Mouse (Mus musculus): ENCODE data around the gene Fnip2. TPM values are rescaled to one million over a fixed set of nuclear protein-coding genes. Genes with fewer than 3 reads are reported as not detected.

Gene Fnip2
- total RNA-seq, 1 experiment from 2014 or later, result 11.0 TPM

DNA sequence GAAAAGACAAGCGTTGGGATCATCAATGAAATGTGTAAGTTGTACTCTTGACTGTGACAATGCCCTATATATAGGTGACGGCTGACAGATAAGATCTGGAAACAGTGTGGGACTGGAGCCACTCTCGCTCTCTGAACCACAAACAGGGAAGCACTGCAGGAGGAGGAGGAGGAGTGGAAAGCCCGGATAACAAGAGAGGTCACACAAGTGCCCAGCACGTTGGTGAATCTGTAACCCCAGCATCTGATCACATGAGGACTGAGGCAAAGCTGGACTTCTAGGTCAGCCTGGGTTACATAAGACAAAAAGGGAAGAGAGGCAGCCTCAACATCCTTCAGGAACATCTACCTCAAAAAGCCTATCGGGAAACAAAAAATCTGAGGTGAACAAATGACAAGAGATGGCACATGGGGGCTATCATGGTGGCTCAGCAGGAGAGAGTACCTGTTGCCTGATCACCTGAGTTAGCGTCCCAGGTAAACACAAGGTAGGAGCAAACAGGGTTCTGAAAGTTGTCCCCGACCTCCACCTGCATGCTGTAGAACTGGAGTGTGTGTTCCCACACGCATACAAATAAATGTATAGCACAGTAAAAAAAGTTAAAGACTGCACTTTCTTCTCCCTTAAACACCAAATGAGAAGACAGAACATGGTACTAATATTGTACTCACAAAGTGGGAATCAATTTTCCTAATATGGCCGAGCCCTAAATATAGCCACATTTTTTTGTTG lies 2.6 kb downstream of the Fnip2 start:
- no peak for DNase-seq

- DNase-seq, result no peak
Measured at GRCm38 (mm10) chr3:79563511-79563910, 4.1 kb downstream of the Fnip2 start.

GRCm38 (mm10) chr3:79561784-79562715 lies 5.5 kb downstream of the Fnip2 start:
- no peak for DNase-seq

GRCm38 (mm10) chr3:79560555-79560954 lies 7.0 kb downstream of the Fnip2 start:
- no peak for DNase-seq

GRCm38 (mm10) chr3:79559773-79560045 lies 7.9 kb downstream of the Fnip2 start:
- no peak for DNase-seq

GRCm38 (mm10) chr3:79559021-79559772 lies 8.4 kb downstream of the Fnip2 start:
- DNase-seq, result peak; percentile 55

DNA sequence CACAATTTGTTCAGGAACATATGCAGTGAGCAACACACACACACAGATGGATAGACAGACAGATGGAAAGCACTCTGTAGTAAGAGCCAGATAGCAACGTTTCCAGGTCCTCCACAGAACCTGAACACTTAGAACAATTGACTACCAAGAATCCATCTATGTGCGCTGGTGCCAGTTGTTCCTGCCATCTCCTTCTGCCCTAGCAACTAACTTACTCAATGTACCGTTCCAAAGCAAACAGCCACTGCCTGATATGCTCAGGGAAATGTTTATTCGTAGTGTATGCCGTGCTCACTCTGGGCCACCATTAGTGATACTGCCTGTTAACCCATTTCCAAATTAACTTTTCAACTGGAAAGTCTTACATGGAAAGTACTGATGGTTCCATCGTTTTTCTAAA lies 12.5 kb downstream of the Fnip2 start:
- DNase-seq, result no peak

DNA sequence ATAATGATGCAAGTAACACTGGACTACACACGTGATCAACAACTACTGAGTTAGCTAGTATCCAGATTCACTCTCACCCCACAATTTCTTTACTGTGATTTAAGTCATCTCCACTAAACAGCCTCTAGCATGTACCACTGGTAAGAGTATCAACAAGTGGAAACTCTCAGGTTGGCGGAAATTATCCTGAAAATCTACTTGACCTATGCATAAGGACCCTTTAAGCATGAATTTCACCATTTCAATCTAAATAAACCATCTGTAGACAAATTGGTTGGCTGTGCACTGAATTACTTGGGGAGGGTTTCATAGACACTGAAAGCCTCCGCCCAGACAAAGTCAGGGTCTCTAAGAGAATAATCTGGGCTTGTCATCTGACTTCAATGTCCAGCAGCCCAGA lies 13.8 kb downstream of the Fnip2 start:
- no peak for DNase-seq

- no peak for DNase-seq
Measured at GRCm38 (mm10) chr3:79551826-79552552, 15.6 kb downstream of the Fnip2 start.

GRCm38 (mm10) chr3:79549751-79550393 lies 17.7 kb downstream of the Fnip2 start:
- DNase-seq, result no peak

DNA sequence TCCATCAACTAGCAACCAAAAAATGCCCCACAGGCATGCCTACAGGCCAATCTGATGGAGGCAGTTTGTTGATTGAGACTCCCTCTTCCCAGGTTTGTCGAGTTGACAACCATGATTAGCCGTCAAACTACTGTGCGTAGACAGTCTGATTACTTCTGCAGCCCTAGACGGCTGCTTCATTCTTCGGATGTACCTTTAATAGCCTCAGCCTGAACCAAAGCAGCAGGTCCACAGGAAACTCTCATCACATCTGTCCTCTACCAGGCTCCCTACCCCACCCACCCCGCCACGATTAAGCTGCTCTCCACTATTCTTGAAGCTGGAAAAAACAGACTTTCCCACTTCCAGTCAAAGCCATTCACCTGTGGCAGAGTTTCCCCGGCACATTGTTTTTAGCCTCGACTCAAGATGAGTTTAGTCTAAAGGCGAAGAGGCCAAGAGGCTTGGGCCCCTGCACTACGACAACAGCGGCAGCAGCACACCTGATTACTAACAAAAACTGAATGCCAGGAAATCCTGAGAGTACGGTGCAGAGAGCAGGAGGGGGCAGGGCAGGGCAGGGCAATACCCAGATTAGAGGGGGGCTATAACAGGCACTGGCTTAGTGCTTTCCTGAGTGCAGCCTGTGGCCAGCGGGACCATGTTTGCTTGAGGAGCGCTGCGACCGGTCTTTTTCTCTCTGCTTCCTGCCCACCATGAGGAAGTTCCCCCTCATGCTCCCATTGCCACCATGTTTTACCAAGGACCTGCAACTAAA lies 18.7 kb downstream of the Fnip2 start:
- DNase-seq, result no peak

DNA sequence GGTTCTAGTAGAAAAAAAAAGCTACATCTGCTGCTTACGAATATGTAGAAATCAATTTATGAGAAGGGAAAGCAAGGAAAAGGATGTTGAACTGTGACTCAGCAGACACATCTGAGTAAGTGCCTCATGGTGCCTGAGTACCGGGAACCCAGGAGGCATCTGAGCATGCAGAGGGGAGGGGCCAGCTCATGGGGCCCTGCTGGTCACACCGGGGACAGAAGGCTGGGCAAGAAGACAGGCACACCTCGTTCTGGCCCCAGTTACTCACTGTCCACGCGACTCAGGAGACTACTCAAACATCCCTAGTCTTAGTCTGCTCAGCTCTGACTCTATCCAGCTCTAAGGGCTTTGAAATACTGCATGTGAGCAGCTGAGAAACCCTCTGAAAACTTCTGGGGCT lies 25.0 kb downstream of the Fnip2 start:
- DNase-seq, result peak; percentile 32

DNA sequence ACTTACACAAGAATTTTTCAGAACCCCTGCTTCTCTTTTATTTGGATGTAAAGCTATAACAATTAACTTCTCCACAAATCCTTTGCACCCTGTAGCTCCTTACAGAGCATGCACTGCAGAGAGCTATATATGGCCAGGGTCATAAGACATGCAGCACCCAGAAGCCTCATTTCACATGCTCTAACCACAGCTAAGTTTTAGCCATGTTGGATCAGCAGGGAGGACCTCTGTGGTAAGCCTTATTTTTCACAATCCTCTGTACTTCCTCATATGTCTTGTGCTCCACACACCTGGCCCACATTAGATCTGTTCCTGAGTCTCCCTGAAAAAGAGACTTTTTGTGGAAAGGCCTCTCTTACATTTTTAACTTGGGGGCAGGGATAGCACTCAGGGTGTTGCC lies 27.9 kb downstream of the Fnip2 start:
- DNase-seq, result no peak

GRCm38 (mm10) chr3:79539124-79539523 lies 28.5 kb downstream of the Fnip2 start:
- no peak for DNase-seq

- no peak for DNase-seq
Measured at GRCm38 (mm10) chr3:79538342-79538741, 29.3 kb downstream of the Fnip2 start.

DNA sequence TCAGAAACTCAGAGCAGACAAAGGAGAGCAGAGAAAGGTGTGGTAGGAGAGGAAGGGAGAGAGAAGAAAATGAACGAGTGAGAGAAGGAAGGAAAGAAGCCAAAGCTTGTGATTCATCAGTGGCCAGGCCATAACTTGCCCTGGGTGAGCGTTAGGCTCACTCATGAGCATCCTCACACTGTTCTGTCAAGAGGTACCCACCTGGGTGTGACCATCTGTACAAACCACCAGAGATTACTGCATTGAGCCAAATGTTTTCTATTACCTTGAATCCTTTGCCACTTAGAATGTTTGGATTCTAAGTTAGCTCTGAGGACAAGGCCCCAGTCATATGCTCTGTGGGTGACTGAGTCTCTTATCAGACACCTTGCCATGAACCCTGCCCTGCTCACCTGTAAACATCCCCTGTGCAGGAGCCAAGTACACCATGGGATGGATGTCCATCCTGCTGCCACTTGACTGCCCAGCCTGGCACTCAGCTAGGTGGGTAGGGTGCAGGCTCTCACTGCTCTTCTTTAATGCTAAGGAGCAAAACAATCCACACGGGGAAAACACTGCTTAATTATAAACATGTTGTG lies 29.9 kb downstream of the Fnip2 start:
- DNase-seq, result no peak

- no peak for DNase-seq
Measured at GRCm38 (mm10) chr3:79537023-79537422, 30.6 kb downstream of the Fnip2 start.

GRCm38 (mm10) chr3:79531581-79532271 lies 35.9 kb downstream of the Fnip2 start:
- DNase-seq, result peak; percentile 63

GRCm38 (mm10) chr3:79529499-79530096 lies 38.0 kb downstream of the Fnip2 start:
- DNase-seq, result no peak

GRCm38 (mm10) chr3:79528451-79528850 lies 39.1 kb downstream of the Fnip2 start:
- no peak for DNase-seq

All from adrenal gland, postnatal 14 days (tissue).